Mouse (Mus musculus) lung, postnatal 0 days (tissue): ENCODE data around the gene Pmpca.

Source experiments
- CTCF ChIP-seq: IDR thresholded peaks from 2 replicates; pipeline ENCODE4 v1.5.1; 2016; ENCODE audit warnings: antibody characterized with exemption, mild to moderate bottlenecking
- EP300 ChIP-seq: IDR thresholded peaks from 2 replicates; pipeline ENCODE4 v1.6.1; 2016; ENCODE audit warnings: antibody characterized with exemption, mild to moderate bottlenecking, control low read depth

GRCm38 (mm10) chr2:26442843-26443242 lies 53.7 kb downstream of the Pmpca start:
- no peak for TF ChIP-seq CTCF
- no peak for TF ChIP-seq EP300
